Mouse (Mus musculus) stomach, postnatal 0 days (tissue): ENCODE data around the gene Tmem151b. TPM values are rescaled to one million over a fixed set of nuclear protein-coding genes. Genes with fewer than 3 reads are reported as not detected.

ENCODE experiments used
- ATAC-seq: fragments of 200-750 bp; cut with Nextera tagmentation; 2 replicates; pipeline ENCODE4 v1.8.0; 2017; ENCODE audit not compliant: low FRiP score, low TSS enrichment
- DNase-seq: peaks from one replicate; pipeline ENCODE4 v3.0.0-alpha.2; 2016; ENCODE audit warnings: low spot score
- H3K27ac ChIP-seq: fragments of 300-500 bp; sonication (generic); replicated peaks from 2 replicates; pipeline ENCODE4 v1.5.1; 2014; ENCODE audit warnings: mild to moderate bottlenecking, control low read depth
- H3K27me3 ChIP-seq: fragments of 300-500 bp; sonication (generic); 2 replicates; pipeline ENCODE4 v1.6.1; 2014; ENCODE audit warnings: low read length; ENCODE audit not compliant: control insufficient read depth, insufficient read depth
- H3K36me3 ChIP-seq: fragments of 300-500 bp; sonication (generic); 2 replicates; pipeline ENCODE4 v1.6.1; 2014; ENCODE audit warnings: low read length, mixed read lengths; ENCODE audit not compliant: control insufficient read depth, insufficient read depth
- H3K4me1 ChIP-seq: fragments of 300-500 bp; sonication (generic); replicated peaks from 2 replicates; pipeline ENCODE4 v1.6.1; 2014; ENCODE audit warnings: antibody characterized with exemption; ENCODE audit not compliant: control insufficient read depth, insufficient read depth
- H3K4me2 ChIP-seq: fragments of 300-500 bp; sonication (generic); replicated peaks from 2 replicates; pipeline ENCODE4 v1.6.1; 2014; ENCODE audit warnings: low read depth, mild to moderate bottlenecking, control low read depth, moderate library complexity
- H3K4me3 ChIP-seq: fragments of 300-500 bp; sonication (generic); 2 replicates; pipeline ENCODE4 v1.5.1; 2014; ENCODE audit warnings: low read depth, low read length, control low read depth
- H3K9ac ChIP-seq: fragments of 300-500 bp; sonication (generic); 2 replicates; pipeline ENCODE4 v1.6.1; 2014; ENCODE audit warnings: mild to moderate bottlenecking, low read length, control low read depth, mixed read lengths
- H3K9me3 ChIP-seq: fragments of 300-500 bp; sonication (generic); 2 replicates; pipeline ENCODE4 v1.6.1; 2016; ENCODE audit warnings: low read length; ENCODE audit not compliant: control insufficient read depth
- CTCF ChIP-seq: IDR thresholded peaks from 2 replicates; pipeline ENCODE4 v1.5.1; 2016; ENCODE audit warnings: antibody characterized with exemption, low read depth, mild to moderate bottlenecking, moderate library complexity
- EP300 ChIP-seq: optimal IDR thresholded peaks from 2 replicates; pipeline ENCODE3; 2016; ENCODE audit warnings: antibody characterized with exemption
- WGBS: fragments of 180-500 bp; shearing (Covaris S2); extraction: QIAGEN DNeasy Blood & Tissue Kit; methylation state at CpG from one replicate; pipeline ENCODE4 v1.1.7; 2014; 5-methylcytosine and 5-hydroxymethylcytosine counted together
- polyA plus RNA-seq: library from polyadenylated mRNA; unstranded; fragments of >200 nt; fragmentation: Nextera tagmentation; extraction: Ambion mirVana; gene quantifications from 2 replicates; pipeline ENCODE4 v1.2.1, GENCODE M21; 2015

The Tmem151b gene
- polyA plus RNA-seq, 1 experiment from 2014 or later = 0.41 TPM

GRCm38 (mm10) chr17:45556514-45557245 is 7.2 kb upstream of the Tmem151b start:
- no peak for ATAC-seq
- H3K4me1 ChIP-seq = peaks cover 3% of the 10 kb centered on the region; the same call in 1 of the 2 replicates
- no peak overlapping the region for H3K9ac ChIP-seq
- no peak for TF ChIP-seq EP300
- TF ChIP-seq CTCF = no peak
- H3K27me3 ChIP-seq = no peaks in the 10 kb centered on the region
- H3K9me3 ChIP-seq = no peaks in the 10 kb centered on the region
- DNase-seq = no peak
- 66% methylated on average over 3 of the region's 3 CpGs for WGBS
- H3K4me3 ChIP-seq = peak overlapping the region; percentile 58
- H3K36me3 ChIP-seq = no peaks in the 10 kb centered on the region
- no peak overlapping the region for H3K27ac ChIP-seq
- H3K4me2 ChIP-seq = peak overlapping the region; percentile 73

- peak overlapping the region; percentile 68 for H3K9ac ChIP-seq
- H3K27me3 ChIP-seq = no peaks in the 10 kb centered on the region
- no peaks in the 10 kb centered on the region for H3K36me3 ChIP-seq
- H3K9me3 ChIP-seq = no peaks in the 10 kb centered on the region
- H3K4me1 ChIP-seq = peaks cover 3% of the 10 kb centered on the region; the same call in 1 of the 2 replicates
- peak overlapping the region; percentile 58 for H3K4me3 ChIP-seq
- no peak overlapping the region for H3K27ac ChIP-seq
- ATAC-seq (no peak), DNase-seq (no peak)
- H3K4me2 ChIP-seq = peak overlapping the region; percentile 73
- TF ChIP-seq EP300 (no peak), CTCF (no peak)
- WGBS = 2% methylated on average over 14 of the region's 14 CpGs
Measured at GRCm38 (mm10) chr17:45556107-45556489, 6.6 kb upstream of the Tmem151b start.

- H3K9ac ChIP-seq = peak within 1 kb of the TSS; percentile 68
- H3K4me3 ChIP-seq = peak within 1 kb of the TSS; percentile 58
- peaks cover 3% of the 10 kb centered on the region; the same call in 1 of the 2 replicates for H3K4me1 ChIP-seq
- no peaks in the 10 kb centered on the region for H3K9me3 ChIP-seq
- no peak for TF ChIP-seq CTCF
- TF ChIP-seq EP300 = no peak
- H3K27ac ChIP-seq = no peak within 1 kb of the TSS
- DNase-seq (peak; percentile 96), ATAC-seq (peak; percentile 82)
- no peaks in the 10 kb centered on the region for H3K27me3 ChIP-seq
- H3K4me2 ChIP-seq = peak within 1 kb of the TSS; percentile 73
- no peaks in the 10 kb centered on the region for H3K36me3 ChIP-seq
- under 1% methylated on average over 39 of the region's 45 CpGs for WGBS
Measured at GRCm38 (mm10) chr17:45555452-45556106, 6.1 kb upstream of the Tmem151b start, which contains the start of gene Nfkbie. Gene Nfkbie (plus strand): TSS chr17:45555703.

GRCm38 (mm10) chr17:45554420-45554819 is 4.9 kb upstream of the Tmem151b start:
- no peaks in the 10 kb centered on the region; the same call in 1 of the 2 replicates for H3K27me3 ChIP-seq
- H3K4me2 ChIP-seq = no peak overlapping the region
- H3K27ac ChIP-seq = no peak overlapping the region
- ATAC-seq (no peak), DNase-seq (no peak)
- no peaks in the 10 kb centered on the region for H3K36me3 ChIP-seq
- 58% methylated on average over 1 of the region's 1 CpGs for WGBS
- no peak overlapping the region for H3K9ac ChIP-seq
- TF ChIP-seq CTCF (no peak), EP300 (no peak)
- no peak overlapping the region for H3K4me3 ChIP-seq
- peaks cover 3% of the 10 kb centered on the region; the same call in 1 of the 2 replicates for H3K4me1 ChIP-seq
- no peaks in the 10 kb centered on the region for H3K9me3 ChIP-seq

- peaks cover 3% of the 10 kb centered on the region; the same call in 1 of the 2 replicates for H3K4me1 ChIP-seq
- H3K9ac ChIP-seq = no peak overlapping the region
- ATAC-seq (no peak), DNase-seq (no peak)
- H3K9me3 ChIP-seq = no peaks in the 10 kb centered on the region
- no peaks in the 10 kb centered on the region for H3K36me3 ChIP-seq
- no peak for TF ChIP-seq CTCF
- no peak for TF ChIP-seq EP300
- no peak overlapping the region for H3K4me3 ChIP-seq
- no peak overlapping the region for H3K4me2 ChIP-seq
- 79% methylated on average over 3 of the region's 3 CpGs for WGBS
- no peak overlapping the region for H3K27ac ChIP-seq
- H3K27me3 ChIP-seq = no peaks in the 10 kb centered on the region; the same call in 1 of the 2 replicates
Measured at GRCm38 (mm10) chr17:45553065-45553464, 3.6 kb upstream of the Tmem151b start.

- WGBS = 6% methylated on average over 8 of the region's 8 CpGs
- Histone ChIP-seq H3K9me3 (no peaks in the 10 kb centered on the region), H3K36me3 (no peaks in the 10 kb centered on the region), H3K4me2 (no peak overlapping the region), H3K27me3 (no peaks in the 10 kb centered on the region; the same call in 1 of the 2 replicates), H3K4me3 (no peak overlapping the region), H3K4me1 (peaks cover 3% of the 10 kb centered on the region; the same call in 1 of the 2 replicates), H3K27ac (no peak overlapping the region), H3K9ac (no peak overlapping the region)
- DNase-seq (peak; percentile 82), ATAC-seq (peak; percentile 62)
- TF ChIP-seq EP300 (no peak), CTCF (peak; percentile 94)
Measured at GRCm38 (mm10) chr17:45551816-45552451, 2.5 kb upstream of the Tmem151b start.
